Mouse (Mus musculus) Muller cell, postnatal 12 days (primary cell): ENCODE results near the gene Cdpf1.

Source experiments
- DNase-seq: peaks from one replicate; pipeline ENCODE4 v3.0.0-alpha.2; 2015; ENCODE audit errors: inconsistent ontology term

The Cdpf1 gene

GRCm38 (mm10) chr15:85811535-85812277 is at the start of gene Cdpf1:
Gene Cdpf1 (minus strand): TSS chr15:85811697.
- peak; percentile 99 for DNase-seq

- peak; percentile 96 for DNase-seq
Measured at GRCm38 (mm10) chr15:85859490-85860031, 48.1 kb upstream of the Cdpf1 start, which contains the start of gene Gtse1. Gene Gtse1 (plus strand): TSS chr15:85859745.

- no peak for DNase-seq
Measured at GRCm38 (mm10) chr15:85858980-85859489, 47.5 kb upstream of the Cdpf1 start.

- no peak for DNase-seq
Measured at GRCm38 (mm10) chr15:85851656-85852392, 40.3 kb upstream of the Cdpf1 start.

GRCm38 (mm10) chr15:85845071-85845470 is 33.6 kb upstream of the Cdpf1 start:
- DNase-seq, result no peak

- DNase-seq, result no peak
Measured at GRCm38 (mm10) chr15:85841796-85842360, 30.4 kb upstream of the Cdpf1 start.

GRCm38 (mm10) chr15:85840983-85841382 is 29.5 kb upstream of the Cdpf1 start:
- no peak for DNase-seq

GRCm38 (mm10) chr15:85836887-85837286 is 25.4 kb upstream of the Cdpf1 start:
- no peak for DNase-seq

GRCm38 (mm10) chr15:85835335-85835734 is 23.8 kb upstream of the Cdpf1 start:
- no peak for DNase-seq

GRCm38 (mm10) chr15:85832599-85832998 is 21.1 kb upstream of the Cdpf1 start:
- no peak for DNase-seq

- DNase-seq, result peak; percentile 78
Measured at GRCm38 (mm10) chr15:85831954-85832590, 20.6 kb upstream of the Cdpf1 start, which contains the start of gene Ttc38. Gene Ttc38 (plus strand): TSS chr15:85832306.

- no peak for DNase-seq
Measured at GRCm38 (mm10) chr15:85829470-85829869, 18.0 kb upstream of the Cdpf1 start.

- DNase-seq, result no peak
Measured at GRCm38 (mm10) chr15:85828071-85828470, 16.6 kb upstream of the Cdpf1 start.

- no peak for DNase-seq
Measured at GRCm38 (mm10) chr15:85826676-85827075, 15.2 kb upstream of the Cdpf1 start.

- no peak for DNase-seq
Measured at GRCm38 (mm10) chr15:85822011-85822359, 10.5 kb upstream of the Cdpf1 start.

GRCm38 (mm10) chr15:85821203-85822010 is 9.9 kb upstream of the Cdpf1 start, which contains the start of gene Pkdrej:
Gene Pkdrej (minus strand): TSS chr15:85821734.
- DNase-seq, result peak; percentile 17

- DNase-seq, result no peak
Measured at GRCm38 (mm10) chr15:85813428-85813827, 1.9 kb upstream of the Cdpf1 start.

GRCm38 (mm10) chr15:85810806-85811521 is 533 bp downstream of the Cdpf1 start:
- DNase-seq, result no peak

GRCm38 (mm10) chr15:85810462-85810805 is 1.1 kb downstream of the Cdpf1 start:
- DNase-seq, result no peak

- DNase-seq, result no peak
Measured at GRCm38 (mm10) chr15:85809091-85809490, 2.4 kb downstream of the Cdpf1 start.
